Mouse (Mus musculus): ENCODE data around the gene Vmn2r74. TPM values are rescaled to one million over a fixed set of nuclear protein-coding genes. Genes with fewer than 3 reads are reported as not detected.

The Vmn2r74 gene
- polyA plus RNA-seq (2015; fragmentation: Nextera tagmentation; extraction: Ambion mirVana), result not detected in 2 replicates

- H3K4me1 ChIP-seq, result no peaks in the 10 kb centered on the region
- ATAC-seq (ENCODE audit: insufficient number of reproducible peaks, insufficient read depth, low FRiP score, low TSS enrichment, low read depth), result no peak
- no peak within 1 kb of the TSS for H3K9ac ChIP-seq
- no peak within 1 kb of the TSS for H3K4me3 ChIP-seq
- no peaks in the 10 kb centered on the region for H3K9me3 ChIP-seq
- no peak within 1 kb of the TSS for H3K27ac ChIP-seq
- no peak within 1 kb of the TSS for H3K4me2 ChIP-seq
- no peaks in the 10 kb centered on the region for H3K27me3 ChIP-seq
- no peaks in the 10 kb centered on the region for H3K36me3 ChIP-seq
Measured at GRCm38 (mm10) chr7:85961529-85961928, at the start of gene Vmn2r74. Gene Vmn2r74 (minus strand): TSS chr7:85961629.

GRCm38 (mm10) chr7:86007533-86007932, 46.1 kb upstream of the Vmn2r74 start:
- H3K9ac ChIP-seq, result no peak overlapping the region
- WGBS, result 86% methylated on average over 2 of the region's 2 CpGs
- H3K4me3 ChIP-seq, result no peak overlapping the region
- no peaks in the 10 kb centered on the region for H3K36me3 ChIP-seq
- H3K27me3 ChIP-seq, result no peaks in the 10 kb centered on the region
- no peak for ATAC-seq (ENCODE audit: insufficient number of reproducible peaks, insufficient read depth, low FRiP score, low TSS enrichment, low read depth)
- H3K9me3 ChIP-seq, result peaks cover 32% of the 10 kb centered on the region
- H3K4me1 ChIP-seq, result no peaks in the 10 kb centered on the region
- no peak overlapping the region for H3K27ac ChIP-seq
- no peak overlapping the region for H3K4me2 ChIP-seq

Other genes with a start within 250 kb of the Vmn2r74 start
- not detected in 2 replicates for gene Vmn2r72, start 206.5 kb downstream of the Vmn2r74 start, polyA plus RNA-seq (2015; fragmentation: Nextera tagmentation; extraction: Ambion mirVana)
- not detected in 2 replicates for gene Vmn2r73, start 85.4 kb downstream of the Vmn2r74 start, polyA plus RNA-seq (2015; fragmentation: Nextera tagmentation; extraction: Ambion mirVana)
- gene Vmn2r75, start 210.1 kb upstream of the Vmn2r74 start, polyA plus RNA-seq (2015; fragmentation: Nextera tagmentation; extraction: Ambion mirVana), result not detected in 2 replicates